Mouse (Mus musculus): ENCODE data around the gene Lmf1.

DNA sequence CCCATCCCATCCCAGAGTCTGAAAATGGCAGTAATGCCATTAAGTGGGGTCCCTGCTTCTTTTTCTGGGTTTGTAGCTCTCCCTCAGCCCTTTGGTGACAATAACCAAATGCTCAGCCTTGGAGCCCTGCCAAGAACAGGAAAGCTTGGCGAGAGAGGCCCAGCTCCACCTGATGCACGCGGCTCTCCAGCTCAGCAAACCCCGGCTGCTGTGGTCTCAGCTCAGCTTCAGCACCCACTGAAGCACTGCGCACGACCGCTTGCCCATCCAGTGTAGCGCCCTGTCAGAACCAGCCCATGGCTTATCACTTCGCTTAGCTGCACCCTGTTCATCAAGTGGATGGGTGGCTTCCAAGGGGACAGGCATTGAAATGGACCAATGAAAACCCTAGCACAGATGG lies 31.3 kb downstream of the Lmf1 start:
- TF ChIP-seq POLR2A (IDR thresholded peaks at IDR 0.05; ENCODE audit: insufficient read depth, low read length): no peak
- no peak for TF ChIP-seq CTCF (IDR thresholded peaks at IDR 0.05; ENCODE audit: low read depth, low read length)
- no peak for TF ChIP-seq EP300 (IDR thresholded peaks at IDR 0.05; ENCODE audit: insufficient read depth, low read depth, low read length)

All from ES-Bruce4 (cell line).